Mouse (Mus musculus) hindbrain, embryonic 15.5 days (tissue): Measurements from ENCODE around the gene Rnf149. TPM values are rescaled to one million over a fixed set of nuclear protein-coding genes. Genes with fewer than 3 reads are reported as not detected.

Source experiments
- ATAC-seq: fragments of 200-750 bp; cut with Nextera tagmentation; 2 replicates; pipeline ENCODE4 v1.8.0; 2017; ENCODE audit warnings: low read depth, moderate number of reproducible peaks, moderate TSS enrichment; ENCODE audit not compliant: low FRiP score
- H3K27ac ChIP-seq: fragments of 300-500 bp; sonication (generic); replicated peaks from 2 replicates; pipeline ENCODE4 v1.5.1; 2015; ENCODE audit warnings: mild to moderate bottlenecking, inconsistent platforms
- H3K27me3 ChIP-seq: fragments of 300-500 bp; sonication (generic); 2 replicates; pipeline ENCODE4 v1.6.1; 2015; ENCODE audit warnings: control low read depth, inconsistent platforms
- H3K36me3 ChIP-seq: fragments of 300-500 bp; sonication (generic); 2 replicates; pipeline ENCODE4 v1.6.1; 2015; ENCODE audit warnings: control low read depth, inconsistent platforms
- H3K4me1 ChIP-seq: fragments of 300-500 bp; sonication (generic); replicated peaks from 2 replicates; pipeline ENCODE4 v1.6.1; 2015; ENCODE audit warnings: control low read depth, inconsistent platforms
- H3K4me2 ChIP-seq: fragments of 300-500 bp; sonication (generic); 2 replicates; pipeline ENCODE4 v1.6.1; 2015; ENCODE audit warnings: moderate library complexity, mild to moderate bottlenecking, inconsistent platforms
- H3K4me3 ChIP-seq: fragments of 300-500 bp; sonication (generic); 2 replicates; pipeline ENCODE4 v1.5.1; 2015; ENCODE audit warnings: mild to moderate bottlenecking, inconsistent platforms
- H3K9ac ChIP-seq: fragments of 300-500 bp; sonication (generic); 2 replicates; pipeline ENCODE4 v1.6.1; 2015; ENCODE audit warnings: inconsistent platforms
- H3K9me3 ChIP-seq: fragments of 300-500 bp; sonication (generic); 2 replicates; pipeline ENCODE4 v1.6.1; 2016; ENCODE audit warnings: control low read depth, inconsistent platforms
- WGBS: fragments of 180-500 bp; shearing (Covaris S2); methylation state at CpG from one replicate; pipeline ENCODE4 v1.1.7; 2015; 5-methylcytosine and 5-hydroxymethylcytosine counted together
- polyA plus RNA-seq: library from polyadenylated mRNA; unstranded; fragments of >200 nt; fragmentation: Nextera tagmentation; extraction: Ambion mirVana; gene quantifications from 2 replicates; pipeline ENCODE4 v1.2.1, GENCODE M21; 2015

Gene Rnf149
- polyA plus RNA-seq = 23.4 and 23.9 TPM in 2 replicates

DNA sequence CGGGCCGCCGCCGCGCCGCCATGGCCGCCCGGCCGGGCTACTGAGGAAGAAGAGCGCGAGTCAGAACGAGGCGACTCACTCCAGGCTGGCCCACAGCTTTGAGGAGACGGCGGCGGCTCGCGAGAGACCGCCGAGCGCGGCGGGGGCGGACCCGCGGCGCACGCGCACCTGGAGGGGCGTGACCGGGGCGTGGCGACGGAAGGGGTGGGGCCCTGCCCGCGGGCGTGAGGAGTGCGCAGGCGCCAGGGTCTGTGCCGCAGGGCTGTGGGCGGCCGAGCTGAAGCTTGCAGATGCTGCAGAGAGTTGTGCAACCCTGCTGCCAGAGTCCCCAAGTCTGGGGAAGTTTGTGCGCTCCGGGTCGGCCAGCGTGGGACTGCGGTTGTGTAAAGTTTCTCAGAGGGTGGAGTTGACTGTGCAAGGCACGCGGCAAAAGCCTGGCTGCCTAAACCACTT, at the start of gene Rnf149:
Rnf149 (minus strand) TSS at position 153 of the 453 bp plus-strand sequence.
- H3K36me3 ChIP-seq = no peaks in the 10 kb centered on the region
- WGBS = 0% methylated on average over 47 of the region's 49 CpGs
- ATAC-seq = peak; percentile 97

GRCm38 (mm10) chr1:39625491-39625890, 48.3 kb upstream of the Rnf149 start:
- H3K27ac ChIP-seq = no peak overlapping the region
- no peak for ATAC-seq
- 0 out of 2 replicates have a peak, but pooled peaks cover 2% of the 10 kb centered on the region for H3K36me3 ChIP-seq
- no peak overlapping the region for H3K9ac ChIP-seq
- no peaks in the 10 kb centered on the region for H3K4me1 ChIP-seq
- WGBS = 74% methylated on average over 3 of the region's 3 CpGs
- no peaks in the 10 kb centered on the region for H3K27me3 ChIP-seq
- peaks cover 3% of the 10 kb centered on the region; the same call in 1 of the 2 replicates for H3K9me3 ChIP-seq
- no peak overlapping the region for H3K4me2 ChIP-seq
- no peak overlapping the region for H3K4me3 ChIP-seq

More for the DNA sequence above, at the start of gene Rnf149:
- Histone ChIP-seq H3K4me2 (peak within 1 kb of the TSS; percentile 80), H3K9ac (peak within 1 kb of the TSS; percentile 97), H3K4me3 (peak within 1 kb of the TSS; percentile 100), H3K27me3 (no peaks in the 10 kb centered on the region), H3K27ac (peak within 1 kb of the TSS; percentile 99), H3K4me1 (peaks cover 27% of the 10 kb centered on the region), H3K9me3 (no peaks in the 10 kb centered on the region)

DNA sequence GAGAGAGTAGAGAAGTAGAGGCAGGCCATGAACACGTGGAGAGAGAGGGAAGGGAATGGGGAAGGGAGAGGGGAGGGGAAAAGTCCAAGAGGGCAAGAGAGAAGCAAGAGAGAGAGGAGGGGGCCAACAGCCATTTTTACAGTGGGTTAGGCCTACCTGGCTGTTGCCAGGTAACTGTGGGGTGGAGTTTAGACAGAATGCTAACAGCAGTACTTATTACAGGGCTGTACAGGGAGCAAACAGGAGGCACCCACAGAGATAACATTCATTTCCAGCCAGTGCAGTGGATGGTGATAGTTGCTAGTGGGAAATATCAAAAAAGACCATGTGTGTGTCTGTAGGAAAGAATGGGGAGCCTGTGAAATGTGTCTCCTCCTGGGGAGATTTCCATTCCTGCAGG, 46.5 kb upstream of the Rnf149 start:
- H3K4me2 ChIP-seq = no peak overlapping the region
- H3K27me3 ChIP-seq = no peaks in the 10 kb centered on the region
- no peak overlapping the region for H3K9ac ChIP-seq
- no peak overlapping the region for H3K27ac ChIP-seq
- 50% methylated on average over 1 of the region's 1 CpGs for WGBS
- no peak overlapping the region for H3K4me3 ChIP-seq
- H3K4me1 ChIP-seq = no peaks in the 10 kb centered on the region
- ATAC-seq = no peak
- peaks cover 4% of the 10 kb centered on the region; the same call in 1 of the 2 replicates for H3K9me3 ChIP-seq
- H3K36me3 ChIP-seq = 0 out of 2 replicates have a peak, but pooled peaks cover 2% of the 10 kb centered on the region

DNA sequence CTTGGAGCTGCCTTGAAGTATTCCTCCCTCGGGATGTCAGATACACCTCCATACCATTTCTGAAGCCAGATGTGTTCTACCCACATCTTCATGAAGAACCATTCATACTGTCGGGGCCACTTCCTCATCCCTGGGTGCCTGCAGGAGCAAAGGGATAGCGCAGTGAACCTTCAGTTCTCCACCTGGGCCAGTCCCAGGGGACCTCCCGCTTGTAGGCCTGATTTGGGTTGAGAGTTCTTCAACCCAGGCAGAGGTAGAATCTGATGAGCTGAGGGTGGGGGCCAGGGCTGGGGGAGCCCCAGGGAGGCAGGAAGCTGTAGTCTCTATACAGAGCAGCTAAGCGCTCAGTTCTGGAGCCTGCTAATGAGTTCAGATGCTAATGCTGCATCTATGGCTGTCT, 45.9 kb upstream of the Rnf149 start:
- Histone ChIP-seq H3K36me3 (0 out of 2 replicates have a peak, but pooled peaks cover 2% of the 10 kb centered on the region), H3K27me3 (no peaks in the 10 kb centered on the region), H3K9me3 (peaks cover 4% of the 10 kb centered on the region; the same call in 1 of the 2 replicates), H3K27ac (no peak overlapping the region), H3K4me2 (no peak overlapping the region), H3K4me3 (no peak overlapping the region), H3K9ac (no peak overlapping the region), H3K4me1 (0 out of 2 replicates have a peak, but pooled peaks cover 4% of the 10 kb centered on the region)
- 89% methylated on average over 5 of the region's 5 CpGs for WGBS
- ATAC-seq = no peak

DNA sequence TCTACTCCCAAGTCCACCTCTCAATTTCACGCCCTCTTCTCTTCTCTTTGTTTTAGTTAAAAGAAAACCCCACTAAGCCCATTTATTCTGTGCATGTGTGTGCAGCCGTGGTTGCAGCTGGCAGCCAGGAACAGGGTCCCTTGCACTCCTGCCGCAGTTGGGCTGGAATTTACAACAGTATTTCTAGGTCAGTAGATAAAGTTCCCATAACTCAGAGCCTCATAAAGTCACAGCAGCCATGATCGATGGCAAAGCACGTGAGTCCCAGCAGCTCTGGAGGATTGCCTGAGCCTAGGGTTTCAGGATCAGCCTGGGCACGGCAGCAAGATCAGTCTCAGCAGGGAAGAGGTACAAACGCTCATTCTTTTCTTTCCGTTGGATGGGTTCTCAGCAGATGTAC, 41.3 kb upstream of the Rnf149 start:
- 0 out of 2 replicates have a peak, but pooled peaks cover 4% of the 10 kb centered on the region for H3K4me1 ChIP-seq
- H3K36me3 ChIP-seq = 0 out of 2 replicates have a peak, but pooled peaks cover 2% of the 10 kb centered on the region
- no peak overlapping the region for H3K27ac ChIP-seq
- no peak overlapping the region; the same call in 1 of the 2 replicates for H3K4me2 ChIP-seq
- no peak overlapping the region for H3K9ac ChIP-seq
- peaks cover 4% of the 10 kb centered on the region; the same call in 1 of the 2 replicates for H3K9me3 ChIP-seq
- WGBS = 26% methylated on average over 8 of the region's 8 CpGs
- no peaks in the 10 kb centered on the region for H3K27me3 ChIP-seq
- no peak for ATAC-seq
- H3K4me3 ChIP-seq = no peak overlapping the region

- ATAC-seq = no peak
- no peak overlapping the region for H3K4me3 ChIP-seq
- WGBS = 82% methylated on average over 6 of the region's 6 CpGs
- no peak overlapping the region for H3K4me2 ChIP-seq
- no peaks in the 10 kb centered on the region for H3K27me3 ChIP-seq
- no peaks in the 10 kb centered on the region for H3K36me3 ChIP-seq
- no peak overlapping the region for H3K27ac ChIP-seq
- 0 out of 2 replicates have a peak, but pooled peaks cover 4% of the 10 kb centered on the region for H3K4me1 ChIP-seq
- no peak overlapping the region for H3K9ac ChIP-seq
- H3K9me3 ChIP-seq = peaks cover 1% of the 10 kb centered on the region; the same call in 1 of the 2 replicates
These were observed 38.3 kb upstream of the Rnf149 start for GRCm38 (mm10) chr1:39615526-39615925.

DNA sequence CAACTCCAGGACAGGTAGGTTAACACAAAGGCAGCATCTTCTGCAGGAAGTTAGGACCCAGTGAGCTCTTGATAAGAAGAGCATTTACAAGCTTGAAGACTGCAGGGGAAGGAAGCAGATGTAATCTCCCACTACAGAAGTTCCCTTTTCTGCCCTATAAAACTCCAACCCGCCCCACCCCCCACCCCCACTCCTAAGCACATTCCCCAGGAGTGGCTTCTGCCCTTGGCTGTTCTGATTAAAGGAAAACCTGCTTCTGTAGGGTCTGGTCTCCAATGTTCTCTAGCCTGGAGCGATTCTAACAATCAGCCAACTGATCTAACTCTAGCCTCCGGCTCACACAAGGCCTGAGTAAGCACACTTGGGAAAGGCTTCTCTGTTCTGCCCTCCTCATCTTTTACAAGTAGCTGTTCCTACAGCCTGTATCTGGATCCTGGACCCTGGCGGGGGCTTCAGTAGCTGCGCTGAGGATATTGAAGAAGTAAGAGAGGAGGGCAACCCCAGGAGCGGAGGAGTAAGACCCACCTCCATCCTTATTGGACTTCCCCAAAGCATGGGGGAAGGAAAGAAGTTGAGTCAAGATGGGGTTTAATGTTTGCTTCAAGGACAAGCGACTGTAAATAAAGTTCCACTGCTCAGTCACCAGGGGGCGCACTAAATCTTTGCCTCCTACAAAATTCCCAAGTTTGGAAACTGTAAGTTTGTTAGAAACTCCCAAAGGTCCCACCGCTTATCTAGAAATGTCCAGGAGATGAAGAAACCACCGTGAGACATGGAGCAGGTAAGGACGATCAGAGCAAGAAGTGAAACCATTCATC, 37.5 kb upstream of the Rnf149 start:
- WGBS = 28% methylated on average over 11 of the region's 11 CpGs
- Histone ChIP-seq H3K36me3 (no peaks in the 10 kb centered on the region), H3K9ac (no peak overlapping the region), H3K27me3 (no peaks in the 10 kb centered on the region), H3K4me2 (no peak overlapping the region), H3K9me3 (no peaks in the 10 kb centered on the region), H3K27ac (no peak overlapping the region), H3K4me1 (0 out of 2 replicates have a peak, but pooled peaks cover 4% of the 10 kb centered on the region), H3K4me3 (no peak overlapping the region)
- ATAC-seq = no peak

DNA sequence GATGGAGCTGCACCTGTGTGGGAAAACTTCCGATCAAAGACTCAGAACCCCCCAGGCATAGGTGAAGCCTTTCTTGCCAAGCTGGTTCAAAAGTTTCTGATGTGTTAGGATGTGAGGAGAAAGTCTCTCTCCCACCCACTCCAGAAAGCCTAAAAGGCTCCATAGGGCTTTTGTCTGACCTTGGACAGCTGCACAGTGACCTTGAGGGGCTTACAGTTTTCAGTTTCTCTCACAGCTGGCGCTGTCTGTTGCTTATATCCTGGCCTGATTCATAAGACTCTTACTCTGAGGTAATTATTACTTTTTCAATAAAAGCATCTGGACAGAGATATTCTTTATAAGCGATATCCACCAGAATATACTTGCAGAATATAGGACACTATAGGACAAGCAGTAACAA, 35.9 kb upstream of the Rnf149 start:
- no peaks in the 10 kb centered on the region for H3K9me3 ChIP-seq
- no peak overlapping the region for H3K4me3 ChIP-seq
- no peak overlapping the region for H3K9ac ChIP-seq
- no peaks in the 10 kb centered on the region for H3K36me3 ChIP-seq
- H3K4me2 ChIP-seq = no peak overlapping the region
- no peaks in the 10 kb centered on the region for H3K4me1 ChIP-seq
- no peaks in the 10 kb centered on the region for H3K27me3 ChIP-seq
- H3K27ac ChIP-seq = no peak overlapping the region
- no peak for ATAC-seq
- WGBS = 87% methylated on average over 3 of the region's 3 CpGs

GRCm38 (mm10) chr1:39612491-39612890, 35.3 kb upstream of the Rnf149 start:
- Histone ChIP-seq H3K27ac (no peak overlapping the region), H3K27me3 (no peaks in the 10 kb centered on the region), H3K9me3 (no peaks in the 10 kb centered on the region), H3K9ac (no peak overlapping the region), H3K4me3 (no peak overlapping the region), H3K4me2 (no peak overlapping the region), H3K36me3 (no peaks in the 10 kb centered on the region), H3K4me1 (no peaks in the 10 kb centered on the region)
- WGBS = 80% methylated on average over 5 of the region's 5 CpGs
- ATAC-seq = no peak

DNA sequence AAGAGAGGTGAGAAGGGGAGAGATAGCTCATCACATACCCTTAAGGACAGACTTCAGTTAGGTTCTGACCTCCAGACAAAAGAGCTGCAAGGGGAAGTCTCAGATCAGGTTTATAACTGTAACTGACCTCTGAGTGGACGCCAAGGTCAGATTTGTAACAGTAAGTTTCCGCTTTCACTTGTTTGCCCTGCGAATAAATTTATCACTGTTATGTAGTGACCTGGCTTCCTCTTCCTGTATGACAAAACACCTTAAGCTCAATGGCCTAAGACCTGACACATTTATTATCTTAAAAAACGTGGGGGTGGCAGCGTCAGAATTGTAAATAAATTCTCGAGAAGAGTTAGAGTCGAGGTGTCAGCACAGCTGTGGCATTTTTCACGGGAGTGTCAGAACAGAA, 31.3 kb upstream of the Rnf149 start:
- no peak for ATAC-seq
- no peaks in the 10 kb centered on the region for H3K4me1 ChIP-seq
- H3K9me3 ChIP-seq = no peaks in the 10 kb centered on the region
- 81% methylated on average over 8 of the region's 8 CpGs for WGBS
- no peak overlapping the region for H3K27ac ChIP-seq
- H3K9ac ChIP-seq = no peak overlapping the region
- H3K4me2 ChIP-seq = no peak overlapping the region
- H3K36me3 ChIP-seq = no peaks in the 10 kb centered on the region
- no peak overlapping the region for H3K4me3 ChIP-seq
- H3K27me3 ChIP-seq = no peaks in the 10 kb centered on the region

DNA sequence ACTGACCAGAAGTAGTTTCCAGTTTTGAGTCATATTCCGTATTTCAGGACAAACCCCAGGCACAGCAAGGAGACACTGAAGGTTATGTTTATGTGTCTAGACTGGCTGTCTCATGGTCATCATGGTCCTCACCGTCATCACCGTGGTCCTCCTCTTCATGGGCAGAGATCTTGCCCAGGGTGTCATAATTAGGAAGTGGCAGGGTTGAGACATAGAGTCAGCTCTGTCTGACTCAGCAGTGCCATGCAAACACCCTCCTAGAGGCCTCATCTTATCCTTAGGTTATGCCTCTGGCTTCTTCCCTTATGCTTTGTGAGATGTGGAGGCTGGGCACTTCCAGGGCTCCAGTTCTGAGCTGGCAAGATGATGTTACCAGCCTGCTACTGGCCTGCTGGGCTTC, 25.3 kb upstream of the Rnf149 start:
- no peaks in the 10 kb centered on the region for H3K27me3 ChIP-seq
- no peaks in the 10 kb centered on the region for H3K36me3 ChIP-seq
- no peak overlapping the region for H3K27ac ChIP-seq
- no peak overlapping the region for H3K9ac ChIP-seq
- H3K4me2 ChIP-seq = no peak overlapping the region
- no peak overlapping the region for H3K4me3 ChIP-seq
- no peaks in the 10 kb centered on the region for H3K9me3 ChIP-seq
- ATAC-seq = no peak
- 96% methylated on average over 3 of the region's 3 CpGs for WGBS
- H3K4me1 ChIP-seq = no peaks in the 10 kb centered on the region

GRCm38 (mm10) chr1:39598726-39599125, 21.5 kb upstream of the Rnf149 start:
- H3K4me2 ChIP-seq = no peak overlapping the region
- H3K36me3 ChIP-seq = no peaks in the 10 kb centered on the region
- no peaks in the 10 kb centered on the region for H3K9me3 ChIP-seq
- H3K27me3 ChIP-seq = no peaks in the 10 kb centered on the region
- no peak overlapping the region for H3K9ac ChIP-seq
- H3K27ac ChIP-seq = no peak overlapping the region
- H3K4me3 ChIP-seq = no peak overlapping the region
- H3K4me1 ChIP-seq = no peaks in the 10 kb centered on the region
- WGBS = 53% methylated on average over 11 of the region's 11 CpGs
- ATAC-seq = no peak
